Mouse (Mus musculus) adrenal gland, postnatal 14 days (tissue): ENCODE data around the gene Wnt5b. TPM values are rescaled to one million over a fixed set of nuclear protein-coding genes. Genes with fewer than 3 reads are reported as not detected.

Experiments
- DNase-seq: peaks from one replicate; pipeline ENCODE4 v3.0.0; 2021; ENCODE audit warnings: mixed read lengths
- total RNA-seq: library from RNA; stranded (reverse); gene quantifications from 2 replicates; pipeline ENCODE4 v1.2.3, GENCODE M21; 2021

The Wnt5b gene
- total RNA-seq, 1 experiment from 2014 or later, result 2.6 TPM

DNA sequence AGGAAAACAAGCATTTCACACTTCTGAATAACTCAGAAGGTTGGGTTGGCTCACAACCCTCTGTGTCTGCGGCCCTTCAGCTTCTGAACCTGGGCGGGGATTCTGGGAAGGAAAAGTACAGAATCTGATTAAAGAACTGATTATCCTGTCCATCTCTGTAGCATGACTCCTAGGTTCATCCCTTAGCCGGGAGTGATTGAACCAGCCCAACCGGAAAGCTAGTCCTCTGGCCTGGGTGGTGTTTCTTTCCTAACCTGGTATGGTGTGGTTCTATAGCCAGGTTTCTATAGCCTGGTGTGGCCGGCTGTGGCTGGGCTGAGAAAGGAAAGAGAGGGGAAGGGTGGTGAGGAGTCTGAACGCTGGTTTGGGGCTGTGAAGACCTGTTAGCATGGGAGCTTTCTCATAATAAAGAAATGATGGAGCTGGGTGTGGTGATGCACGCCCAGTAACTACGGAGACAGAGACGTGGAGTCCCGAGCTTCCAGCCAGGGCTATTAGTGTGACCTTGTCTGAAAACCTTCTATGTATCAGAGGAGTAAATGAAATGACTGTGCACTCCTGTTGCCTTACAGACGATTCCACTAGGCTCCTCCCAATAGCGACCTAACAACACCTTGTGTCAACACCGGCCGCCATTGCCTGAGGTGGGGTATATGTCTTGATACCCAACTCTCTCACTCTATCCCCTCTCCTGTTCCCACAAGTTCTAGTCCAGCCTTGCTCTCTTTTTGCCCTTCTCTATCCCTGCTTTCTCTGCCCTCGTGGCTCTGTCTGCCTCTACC lies 129.7 kb downstream of the Wnt5b start:
- no peak for DNase-seq

DNA sequence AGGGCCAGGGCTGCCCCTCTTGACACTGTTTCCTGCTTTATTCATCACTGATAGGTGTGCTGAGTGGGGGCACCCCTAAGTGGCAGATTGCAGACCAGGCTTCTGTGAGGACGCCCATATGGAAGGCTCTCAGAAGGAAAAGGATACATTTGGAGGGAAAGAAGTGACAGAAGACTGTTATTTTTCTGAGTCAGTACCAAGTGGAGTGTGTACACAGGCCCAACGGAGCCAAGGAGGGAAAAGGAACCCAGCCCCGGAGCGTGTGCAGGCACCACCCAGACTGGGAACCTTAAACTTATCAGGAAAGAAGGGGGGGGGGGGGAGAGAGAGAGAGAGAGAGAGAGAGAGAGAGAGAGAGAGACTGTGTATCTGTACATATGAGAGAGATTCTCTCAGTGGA lies 131.6 kb downstream of the Wnt5b start:
- no peak for DNase-seq

DNA sequence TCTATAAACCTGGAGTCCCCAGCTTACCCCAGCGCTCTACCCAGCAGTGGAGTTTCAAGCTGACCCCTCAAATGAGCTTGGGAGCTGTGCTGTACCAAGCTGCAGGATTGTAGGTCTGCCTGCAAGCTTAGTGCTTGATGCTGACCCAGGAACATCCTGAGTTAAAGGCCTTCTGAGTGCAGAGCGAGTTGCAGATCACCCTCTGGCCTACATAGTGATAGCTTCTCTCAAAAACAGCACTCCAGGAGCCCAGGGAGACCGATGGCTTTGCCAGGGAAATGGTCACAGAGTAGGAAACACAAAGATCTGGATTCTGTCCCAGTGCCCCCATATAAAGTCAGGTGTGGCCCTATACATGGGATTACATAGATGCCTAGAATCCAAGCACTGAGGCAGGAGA lies 132.6 kb downstream of the Wnt5b start:
- DNase-seq, result no peak

DNA sequence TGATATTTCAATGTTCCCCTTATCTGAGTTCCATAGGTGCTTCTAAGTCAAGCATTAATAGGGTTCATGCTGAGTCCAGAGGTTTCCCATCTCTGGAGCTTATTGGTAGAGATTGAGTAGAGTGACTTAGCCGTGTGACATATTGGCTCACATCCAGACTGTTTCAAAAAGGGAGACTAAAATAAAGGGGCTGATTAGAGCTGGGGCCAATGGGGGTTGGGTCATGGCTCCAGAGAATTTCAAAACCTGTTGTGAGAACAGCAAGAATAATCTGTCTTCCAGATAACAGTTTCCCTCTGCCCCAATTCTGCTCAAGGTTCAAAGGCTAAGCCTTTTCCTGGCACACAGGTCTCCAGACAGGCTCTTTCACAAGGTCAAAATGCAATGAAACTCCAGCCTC lies 134.4 kb downstream of the Wnt5b start:
- DNase-seq, result peak; percentile 77

DNA sequence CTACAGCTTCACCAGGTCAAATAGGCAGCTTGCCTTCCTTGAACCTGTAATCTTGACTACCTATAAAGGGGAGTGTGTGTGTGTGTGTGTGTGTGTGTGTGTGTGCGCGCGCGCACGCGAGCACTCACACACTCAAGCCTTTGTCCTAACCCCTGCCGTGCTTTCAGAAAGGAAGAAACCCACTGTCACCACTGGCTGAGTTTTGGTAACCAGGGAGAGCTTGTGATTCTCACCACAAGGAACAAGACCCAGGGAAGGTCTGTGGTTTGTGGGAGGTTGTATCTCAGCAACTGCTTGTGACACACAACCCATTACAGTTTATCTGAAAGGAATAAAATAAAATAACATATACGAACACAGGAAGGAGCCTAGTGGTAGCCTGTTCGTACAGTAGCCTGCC lies 135.6 kb downstream of the Wnt5b start:
- no peak for DNase-seq

DNA sequence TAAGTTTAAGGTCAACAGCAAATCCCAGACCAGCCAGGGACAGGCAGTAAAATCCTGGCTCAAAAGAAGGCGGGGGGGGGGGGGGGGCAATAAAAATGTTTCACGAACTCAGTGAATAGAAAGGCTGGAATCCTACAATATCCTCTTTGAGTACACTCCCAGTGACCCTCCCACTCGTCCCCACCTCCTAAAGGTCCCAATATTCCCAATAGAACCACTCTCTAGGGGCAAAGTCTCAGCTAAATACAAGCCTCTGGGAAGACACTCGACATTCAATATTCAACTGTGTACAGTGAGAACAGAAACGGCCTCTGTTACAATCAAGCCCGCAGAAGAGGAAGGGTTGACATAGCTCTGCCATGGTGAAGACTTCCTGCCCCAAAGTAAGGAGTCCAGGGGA lies 136.3 kb downstream of the Wnt5b start:
- DNase-seq, result no peak

DNA sequence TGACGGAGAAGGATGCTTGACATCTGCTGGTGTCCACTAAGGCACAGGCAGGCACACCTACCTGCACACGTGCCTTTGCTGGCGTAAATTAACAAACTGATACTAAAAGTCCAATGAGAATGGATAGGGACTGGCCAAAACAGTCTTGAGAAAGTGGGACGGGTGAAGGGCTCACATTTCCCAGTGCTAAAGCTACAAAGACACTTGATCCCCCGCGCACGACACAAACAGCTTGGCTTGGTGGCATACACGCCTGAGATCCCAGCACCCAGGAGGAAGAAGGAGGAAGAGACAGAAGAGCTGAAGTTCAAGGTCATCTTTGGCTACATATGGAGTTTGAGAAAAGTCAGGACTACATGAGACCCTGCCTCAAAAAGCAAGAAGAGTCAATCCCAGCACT lies 137.6 kb downstream of the Wnt5b start:
- no peak for DNase-seq

DNA sequence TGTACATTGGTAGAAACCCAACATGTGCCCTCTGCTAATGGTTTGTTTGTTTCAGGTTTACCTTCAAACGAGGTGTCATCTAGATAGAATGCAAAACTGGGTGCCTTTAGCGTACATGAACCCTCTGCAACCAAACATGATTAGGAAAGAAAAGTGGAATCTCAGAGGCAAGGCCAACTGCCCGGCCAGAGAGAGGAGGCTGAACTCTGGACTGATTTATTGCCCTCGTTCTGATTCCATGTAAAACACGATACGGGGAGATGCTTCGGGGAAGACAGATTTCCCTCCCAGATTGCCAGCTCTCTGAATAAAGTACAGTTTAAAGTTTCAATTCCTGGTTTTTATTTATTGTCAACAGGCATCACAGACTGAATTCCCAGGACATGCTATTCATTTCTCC lies 138.8 kb downstream of the Wnt5b start:
- DNase-seq, result peak; percentile 59

DNA sequence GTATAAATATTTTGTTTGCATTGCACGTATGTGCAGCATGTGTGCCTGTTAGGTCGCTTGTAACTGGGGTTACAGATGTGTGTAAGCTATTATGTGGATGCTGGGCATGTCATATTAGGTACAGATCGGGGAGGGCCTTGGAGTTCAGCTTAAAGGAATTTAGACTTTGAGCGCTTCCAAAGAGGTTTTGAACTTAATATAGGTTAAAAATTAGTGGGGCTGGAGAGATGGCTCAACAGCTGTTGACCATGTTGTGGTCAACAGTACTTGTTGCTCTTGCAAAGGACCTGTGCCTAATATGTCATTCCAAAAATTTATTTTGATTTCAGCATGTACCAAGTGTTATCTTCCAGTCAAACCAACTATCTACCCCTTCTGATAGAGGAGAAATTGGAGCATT lies 139.3 kb downstream of the Wnt5b start:
- DNase-seq, result no peak

DNA sequence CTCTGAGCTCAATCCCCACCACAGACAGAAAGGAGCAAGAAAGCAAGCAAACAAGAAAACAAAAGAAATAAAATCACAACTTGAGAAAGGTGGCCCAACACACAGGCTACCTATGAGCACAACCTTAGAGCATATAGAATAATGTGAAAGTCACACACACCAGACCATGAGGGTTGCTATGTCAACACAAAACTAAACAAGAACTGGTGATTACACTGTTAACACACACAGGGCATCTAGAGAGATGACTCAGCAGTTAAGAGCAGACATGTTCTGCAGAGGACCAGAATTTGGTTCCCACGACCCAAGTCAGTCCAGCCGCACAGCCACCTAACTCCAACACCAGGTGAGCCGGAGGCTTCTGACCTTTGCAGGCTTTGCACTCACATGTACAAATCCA lies 141.2 kb downstream of the Wnt5b start:
- no peak for DNase-seq

DNA sequence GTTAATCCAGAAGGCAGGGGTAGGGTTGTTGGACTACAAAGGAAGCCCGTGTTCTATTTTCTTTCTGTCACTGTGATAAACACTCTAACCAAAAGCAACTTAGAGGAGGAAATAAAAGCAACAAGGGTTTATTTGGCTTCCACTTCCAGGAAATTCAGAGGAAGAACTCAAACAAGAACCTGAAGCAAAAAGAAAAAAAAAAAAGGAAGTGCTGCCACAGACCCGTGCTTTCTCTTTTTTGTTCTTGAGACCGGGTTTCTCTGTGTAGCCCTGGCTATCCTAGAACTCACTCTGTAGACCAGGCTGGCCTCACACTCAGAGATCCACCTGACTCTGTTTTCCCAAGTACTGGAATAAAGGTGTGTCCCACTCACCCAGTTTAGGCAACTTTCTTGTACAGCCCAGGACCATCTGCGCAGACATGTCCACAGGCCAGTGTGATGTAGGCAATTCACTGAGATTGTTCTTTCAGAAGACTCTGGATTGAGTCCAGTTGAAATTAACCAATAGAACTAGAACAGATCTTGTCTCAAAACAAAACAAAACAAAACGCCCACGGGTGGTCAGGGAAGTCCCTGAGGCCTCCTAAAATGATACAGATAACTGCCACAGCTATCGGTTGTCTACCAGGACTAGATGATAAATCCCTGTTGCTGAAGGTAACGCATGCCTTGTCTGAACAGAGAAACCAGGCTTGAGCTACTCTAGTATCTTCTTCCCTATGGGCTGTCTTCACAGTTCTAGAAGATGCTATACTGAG lies 142.4 kb downstream of the Wnt5b start:
- DNase-seq, result no peak

DNA sequence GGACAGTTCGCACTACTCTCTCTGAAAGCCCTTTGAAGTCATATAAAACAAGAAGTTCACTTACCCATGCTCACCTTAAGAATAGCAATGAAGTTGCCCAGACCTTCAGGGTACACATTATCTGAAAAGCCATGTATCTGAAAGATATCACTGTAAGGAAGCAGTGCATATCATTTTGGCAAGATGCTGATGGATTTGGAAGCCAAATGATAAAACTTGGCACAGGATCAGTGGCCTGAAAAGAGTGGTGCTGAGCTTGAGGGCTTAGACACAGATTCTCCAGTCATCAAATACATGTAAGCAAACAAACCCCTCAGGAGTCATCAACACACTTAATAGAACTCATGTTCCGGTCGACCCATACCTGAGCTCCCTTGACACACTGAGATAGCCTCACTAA lies 143.5 kb downstream of the Wnt5b start:
- no peak for DNase-seq

DNA sequence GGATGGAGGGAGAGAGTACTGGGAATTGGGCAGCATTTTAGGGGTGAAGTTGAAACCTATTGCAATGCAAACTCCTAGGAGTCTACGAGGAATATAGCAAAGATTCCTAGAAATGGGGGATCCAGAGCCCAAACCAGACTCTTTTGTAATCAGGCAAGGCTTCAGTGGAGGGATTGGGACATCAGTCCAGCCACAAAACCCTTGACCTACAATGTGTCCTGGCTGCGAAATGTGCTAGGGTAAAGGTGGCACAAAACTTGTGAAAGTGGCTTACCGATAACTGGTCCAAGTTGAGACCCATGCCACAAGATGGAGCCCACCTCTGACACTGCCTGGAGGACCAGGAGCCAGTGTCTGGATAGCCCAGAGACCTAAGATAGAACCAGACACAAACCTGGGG lies 144.8 kb downstream of the Wnt5b start:
- DNase-seq, result peak; percentile 48

DNA sequence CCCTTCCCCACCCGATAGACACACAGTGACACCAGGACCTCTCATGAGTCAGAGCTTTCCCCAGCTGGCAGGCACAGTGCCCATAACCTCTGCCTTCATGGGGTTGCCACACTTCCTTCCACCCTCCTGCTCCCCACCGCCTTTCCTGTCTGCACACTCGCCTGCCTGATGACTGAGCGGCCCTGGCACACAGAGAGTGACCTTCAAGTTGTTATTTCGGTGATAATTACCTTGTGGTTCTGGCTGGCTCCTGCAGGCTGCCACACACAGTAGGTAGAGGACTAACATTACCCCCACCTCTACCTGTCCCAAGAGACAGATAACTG lies 147.9 kb downstream of the Wnt5b start:
- peak; percentile 93 for DNase-seq

DNA sequence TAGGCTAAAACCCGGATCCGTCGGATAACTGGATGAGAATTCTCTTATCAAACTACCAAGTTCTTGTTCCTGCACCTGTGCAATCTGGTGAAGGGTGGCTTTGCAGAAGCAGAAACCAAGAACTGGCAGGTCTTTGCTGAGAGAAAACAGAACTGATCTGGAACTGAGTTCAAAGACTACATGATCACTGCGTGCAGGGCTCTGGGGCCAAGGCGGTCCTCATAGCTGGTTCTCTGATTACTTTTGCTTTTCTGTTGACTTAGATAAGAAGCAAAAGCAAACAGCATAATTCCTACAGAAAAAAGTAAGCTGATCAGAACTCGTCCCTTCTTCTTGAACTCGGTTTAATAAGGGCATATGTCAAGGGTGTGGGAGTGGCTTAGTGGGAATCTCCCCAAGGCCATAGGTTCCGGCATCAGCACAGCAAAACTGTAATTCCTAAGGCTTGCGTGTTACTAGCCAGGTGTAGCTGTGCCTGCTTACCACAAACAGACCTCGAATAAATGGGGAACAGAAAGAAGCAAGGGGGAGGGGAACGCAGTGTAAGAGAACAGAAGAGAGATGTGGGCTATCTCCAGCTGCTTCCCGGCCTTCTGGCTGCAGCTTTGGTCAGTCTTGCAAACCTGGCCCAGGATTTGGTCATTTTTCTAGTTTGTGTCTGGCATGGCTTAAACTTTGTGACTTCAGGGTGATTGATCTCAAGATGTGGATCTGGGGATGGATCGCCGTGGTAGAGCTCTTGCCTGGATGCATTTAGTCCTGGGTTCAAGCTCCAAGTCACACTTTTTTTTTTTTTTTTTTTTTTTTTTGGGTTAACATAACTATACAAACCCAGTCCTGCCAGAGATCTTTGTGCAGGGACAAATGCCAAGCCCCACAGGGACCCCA lies 148.5 kb downstream of the Wnt5b start:
- DNase-seq, result peak; percentile 37

DNA sequence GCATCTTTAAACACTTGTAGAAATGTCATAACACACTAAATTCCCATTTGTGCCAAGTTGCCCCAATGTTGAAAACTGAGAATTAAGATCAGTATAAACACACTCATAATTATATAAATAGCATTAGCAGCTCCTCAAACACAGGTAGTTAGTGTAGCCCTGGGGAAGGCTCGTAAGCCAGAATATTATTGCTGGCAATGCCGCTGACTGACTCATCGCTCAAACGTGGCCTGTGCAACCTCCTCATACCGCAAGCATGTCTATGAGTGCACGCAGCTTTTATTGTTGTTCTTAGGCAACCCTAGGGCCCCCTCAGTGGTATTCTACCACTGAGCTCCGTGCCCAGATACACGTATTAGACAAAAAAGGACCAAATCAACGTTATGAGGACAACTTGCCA lies 151.3 kb downstream of the Wnt5b start:
- DNase-seq, result peak; percentile 54

DNA sequence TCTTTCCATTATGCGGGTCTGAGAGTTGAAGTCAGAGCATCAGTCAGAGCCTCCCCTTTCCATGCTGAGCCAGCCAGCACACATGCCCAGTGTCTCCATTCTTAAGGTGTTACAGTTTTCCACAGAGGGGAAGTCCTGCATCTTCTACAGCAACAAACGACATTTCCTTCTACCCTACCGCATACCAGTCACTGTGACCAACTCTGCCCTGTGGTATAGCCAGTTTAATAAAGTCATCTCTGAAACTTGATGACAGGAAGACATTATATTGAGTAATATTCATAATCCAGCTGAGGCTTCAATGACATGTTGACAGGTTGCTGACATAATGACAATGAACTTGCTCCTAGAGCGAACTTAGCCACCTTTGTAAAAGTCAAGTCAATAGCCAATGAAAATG lies 153.4 kb downstream of the Wnt5b start:
- no peak for DNase-seq

DNA sequence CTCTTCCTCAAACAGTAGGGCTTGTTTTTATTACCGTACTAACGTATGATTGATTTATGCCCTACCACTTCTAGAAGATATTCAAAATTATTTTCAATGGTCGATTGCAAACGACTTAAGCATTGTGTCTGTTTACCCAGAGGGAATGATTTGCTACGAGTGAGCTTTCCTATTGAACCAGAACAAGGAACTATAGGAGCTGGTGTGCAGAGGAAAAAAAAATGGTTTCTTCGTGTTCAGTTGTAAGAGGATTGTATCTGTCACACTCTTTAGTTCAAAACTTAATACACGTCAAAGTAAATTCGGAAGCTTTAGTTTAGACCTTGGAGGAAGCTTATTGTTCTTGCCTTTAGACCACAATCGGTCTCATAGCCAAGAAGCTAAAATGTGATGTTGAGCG lies 155.1 kb downstream of the Wnt5b start:
- DNase-seq, result no peak

DNA sequence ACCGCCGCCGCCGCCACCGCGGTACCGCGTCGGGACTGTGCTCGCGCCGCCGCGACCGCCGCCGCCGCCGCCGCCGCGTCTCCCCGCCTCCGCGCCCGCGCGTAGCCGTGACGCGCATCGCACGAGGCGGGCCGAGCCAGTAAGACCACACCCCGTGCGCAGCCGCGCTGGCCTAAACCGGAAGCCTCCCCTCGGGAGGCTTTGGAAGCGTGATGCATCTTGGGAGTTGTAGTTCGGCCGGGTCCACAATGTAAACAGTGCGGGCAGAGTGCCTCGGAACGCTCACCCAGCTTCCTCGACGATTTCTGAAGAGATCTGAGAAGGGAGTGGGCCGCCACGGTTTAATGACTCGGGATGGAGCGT lies 155.5 kb downstream of the Wnt5b start:
- DNase-seq, result peak; percentile 96

DNA sequence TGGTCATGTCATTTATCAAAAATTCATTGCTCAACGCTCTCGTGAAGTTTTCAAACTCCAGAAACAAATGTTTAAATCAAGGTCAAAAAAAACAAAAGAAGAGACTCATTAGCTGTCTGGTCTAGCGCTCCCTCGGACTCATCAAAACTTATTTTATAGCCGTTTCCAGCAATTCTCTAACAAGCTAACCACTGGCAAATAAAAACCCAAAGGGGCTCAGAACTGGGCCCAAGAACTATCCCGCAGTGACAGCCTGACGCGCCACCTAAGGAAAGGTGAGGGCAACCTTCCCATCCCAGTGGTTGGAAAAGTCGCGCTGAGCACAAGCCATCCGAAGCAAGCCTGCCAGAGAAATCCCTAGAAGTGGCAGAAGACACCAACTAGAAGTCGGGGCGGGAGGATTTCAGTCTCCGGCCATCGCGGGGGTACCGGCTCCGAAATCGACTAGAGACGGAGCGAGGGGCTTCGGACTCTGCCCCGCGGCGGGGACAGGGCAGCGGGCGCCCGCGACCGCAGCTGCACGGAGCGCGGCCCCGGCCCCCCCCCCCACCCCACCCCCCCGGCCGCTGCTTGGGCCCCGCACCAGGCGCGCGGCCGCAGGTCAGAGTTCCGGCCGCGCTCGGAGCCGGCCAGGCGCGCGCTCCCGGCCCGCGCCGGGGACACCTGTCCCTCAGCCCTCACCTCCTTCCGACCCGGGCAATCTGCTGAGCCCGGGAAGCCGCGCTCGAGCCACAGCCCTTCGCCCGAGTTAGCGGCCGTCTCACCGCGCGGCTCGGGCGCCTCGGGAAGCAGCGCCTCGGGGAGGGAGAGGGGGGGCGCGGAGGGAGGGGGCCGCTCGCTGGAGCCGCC lies 156.1 kb downstream of the Wnt5b start:
- DNase-seq, result peak; percentile 47

DNA sequence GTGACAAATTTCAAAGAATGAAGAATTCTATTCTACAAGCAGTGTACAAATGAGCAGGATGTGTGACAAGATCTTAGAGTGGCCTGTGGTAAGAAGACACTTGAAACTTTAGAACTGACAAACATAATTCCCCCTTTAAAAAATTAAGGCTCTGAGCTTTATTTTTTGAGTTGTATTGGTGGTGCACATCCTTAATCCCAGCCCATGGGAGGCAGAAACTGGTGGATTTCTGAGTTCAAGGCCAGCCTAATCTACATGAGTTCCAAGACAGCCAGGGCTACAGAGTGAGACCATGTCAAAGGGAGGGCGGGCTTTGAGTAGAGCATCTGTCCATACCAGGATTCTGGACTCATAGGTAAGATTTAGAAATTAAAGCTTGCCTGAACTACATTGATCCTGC lies 157.3 kb downstream of the Wnt5b start:
- DNase-seq, result no peak

DNA sequence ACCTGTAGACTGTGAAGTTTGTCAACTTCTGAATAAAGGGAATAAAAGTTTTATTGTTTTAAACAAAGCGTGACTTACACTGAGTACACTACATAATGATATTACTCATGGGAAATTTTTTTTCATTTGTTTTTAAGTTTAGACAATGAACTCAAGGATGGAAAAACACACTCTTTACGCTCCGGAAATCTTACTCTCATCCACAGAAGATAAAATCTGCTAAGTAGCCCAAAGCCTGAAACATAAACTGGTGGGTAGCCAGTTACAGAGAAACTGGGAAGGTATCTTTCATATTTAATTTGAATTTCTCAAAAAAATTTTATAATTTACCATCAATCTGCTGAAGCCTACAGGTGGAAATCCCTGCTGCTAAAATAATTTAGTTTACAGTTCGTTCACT lies 157.7 kb downstream of the Wnt5b start:
- no peak for DNase-seq
